ENCODE assay signal across 8 mouse cellular contexts in genomic region chr8:128653642-128654364, GRCm38 (mm10). TPM values are rescaled to one million over a fixed set of nuclear protein-coding genes. Genes with fewer than 3 reads are reported as not detected.
DNase-seq lines count a peak whose midpoint lies in the region; ATAC-seq and TF ChIP-seq lines count a peak whose summit lies in the region.

No protein-coding gene starts in this region.

- peak overlapping the region; percentile 54; the same call in 1 of the 2 replicates for H3K4me2 ChIP-seq in forebrain, embryonic 15.5 days (replicated peaks)
- H3K4me2 ChIP-seq in intestine, embryonic 15.5 days (replicated peaks), result peak overlapping the region; percentile 61
- H3K4me2 ChIP-seq in midbrain, embryonic 16.5 days (ENCODE audit: low read length), result peak overlapping the region; percentile 64

- no peak for DNase-seq in liver, adult 2 months (ENCODE audit: extremely low read depth, low read depth, low spot score)
- DNase-seq in liver, result no peak
- DNase-seq in urinary bladder, adult 2 months (ENCODE audit: low spot score), result no peak
- DNase-seq in cerebellum, adult 11 months, result no peak

- no peaks in the 10 kb centered on the region for H3K9me3 ChIP-seq in forebrain, embryonic 15.5 days
- no peaks in the 10 kb centered on the region for H3K9me3 ChIP-seq in intestine, embryonic 15.5 days
- no peaks in the 10 kb centered on the region for H3K9me3 ChIP-seq in midbrain, embryonic 16.5 days (replicated peaks; ENCODE audit: control insufficient read depth, low read length, poor library complexity, severe bottlenecking)

- H3K4me1 ChIP-seq in liver, adult 2 months (ENCODE audit: control insufficient read depth, insufficient read depth, low read length), result no peaks in the 10 kb centered on the region
- H3K4me1 ChIP-seq in forebrain, embryonic 15.5 days, result peaks cover 10% of the 10 kb centered on the region
- peaks cover 7% of the 10 kb centered on the region for H3K4me1 ChIP-seq in intestine, embryonic 15.5 days (replicated peaks)
- 0 out of 2 replicates have a peak, but pooled peaks cover 2% of the 10 kb centered on the region for H3K4me1 ChIP-seq in midbrain, embryonic 16.5 days (ENCODE audit: control insufficient read depth, insufficient read depth, low read length)

- no peak overlapping the region for H3K4me3 ChIP-seq in liver, adult 2 months (ENCODE audit: insufficient read depth, low read depth, low read length)
- H3K4me3 ChIP-seq in forebrain, embryonic 15.5 days, result no peak overlapping the region
- 0 out of 2 replicates have a peak overlapping the region, but pooled peaks have one; percentile 20 for H3K4me3 ChIP-seq in intestine, embryonic 15.5 days (replicated peaks)
- no peak overlapping the region for H3K4me3 ChIP-seq in midbrain, embryonic 16.5 days (ENCODE audit: low read depth, low read length)

- H3K27me3 ChIP-seq in liver, adult 2 months (ENCODE audit: control insufficient read depth, insufficient read depth, low read length), result no peaks in the 10 kb centered on the region
- no peaks in the 10 kb centered on the region for H3K27me3 ChIP-seq in forebrain, embryonic 15.5 days
- H3K27me3 ChIP-seq in intestine, embryonic 15.5 days (replicated peaks), result no peaks in the 10 kb centered on the region
- no peaks in the 10 kb centered on the region for H3K27me3 ChIP-seq in midbrain, embryonic 16.5 days (ENCODE audit: control insufficient read depth, insufficient read depth, low read depth, low read length)

- WGBS in liver, adult 2 months, result 59% methylated on average over 5 of the region's 5 CpGs
- 28% methylated on average over 5 of the region's 5 CpGs for WGBS in forebrain, embryonic 15.5 days
- 38% methylated on average over 5 of the region's 5 CpGs for whole genome bisulfite sequencing in intestine, embryonic 15.5 days
- WGBS in midbrain, embryonic 16.5 days, result 33% methylated on average over 5 of the region's 5 CpGs

- ATAC-seq in forebrain, embryonic 15.5 days (replicated peaks), result no peak
- ATAC-seq in intestine, embryonic 15.5 days, result peak; percentile 3; the same call in 1 of the 2 replicates
- ATAC-seq in midbrain, embryonic 16.5 days, result no peak
- ATAC-seq in erythroblast, adult 5-6 weeks (replicated peaks; ENCODE audit: low FRiP score, poor library complexity, severe bottlenecking), result no peak

- H3K9ac ChIP-seq in liver, adult 2 months (ENCODE audit: low read depth, low read length), result no peak overlapping the region
- no peak overlapping the region for H3K9ac ChIP-seq in forebrain, embryonic 15.5 days (replicated peaks)
- H3K9ac ChIP-seq in intestine, embryonic 15.5 days, result peak overlapping the region; percentile 10; the same call in 1 of the 2 replicates
- no peak overlapping the region for H3K9ac ChIP-seq in midbrain, embryonic 16.5 days (ENCODE audit: low read depth, low read length)

- no peak for TF ChIP-seq POLR2A in liver, adult 2 months (IDR thresholded peaks at IDR 0.05; ENCODE audit: extremely low read depth, insufficient read depth, low read length)

- peak overlapping the region; percentile 82 for H3K27ac ChIP-seq in liver, adult 2 months (replicated peaks; ENCODE audit: insufficient read depth, low read depth, low read length)
- 0 out of 2 replicates have a peak overlapping the region, but pooled peaks have one; percentile 57 for H3K27ac ChIP-seq in forebrain, embryonic 15.5 days (replicated peaks)
- H3K27ac ChIP-seq in intestine, embryonic 15.5 days, result peak overlapping the region; percentile 98
- H3K27ac ChIP-seq in midbrain, embryonic 16.5 days (ENCODE audit: low read length), result peak overlapping the region; percentile 47

- no peaks in the 10 kb centered on the region for H3K36me3 ChIP-seq in liver, adult 2 months (ENCODE audit: control insufficient read depth, insufficient read depth, low read length)
- H3K36me3 ChIP-seq in forebrain, embryonic 15.5 days, result no peaks in the 10 kb centered on the region
- no peaks in the 10 kb centered on the region for H3K36me3 ChIP-seq in intestine, embryonic 15.5 days
- no peaks in the 10 kb centered on the region for H3K36me3 ChIP-seq in midbrain, embryonic 16.5 days (ENCODE audit: control insufficient read depth, insufficient read depth, low read length)

- no peaks in the 10 kb centered on the region for H3K79me2 ChIP-seq in liver, adult 2 months (ENCODE audit: control insufficient read depth, insufficient read depth, low read length)

- no peak for TF ChIP-seq CTCF in liver, adult 2 months (IDR thresholded peaks at IDR 0.05; ENCODE audit: low read depth, low read length)

RNA-seq across cellular contexts. Expression of gene Itgb1, which starts 31.7 kb away (rescaled TPM):
- 109 and 119 TPM in 2 replicates for total RNA-seq in liver, adult 2 months (2014; rRNA removed)
- 23.5 and 24.8 TPM in 2 replicates for polyA plus RNA-seq in liver, adult 2 months (2012; rRNA removed)
- 88.3 and 93.8 TPM in 2 replicates for polyA plus RNA-seq in forebrain, embryonic 15.5 days (2015; fragmentation: Nextera tagmentation; extraction: Ambion mirVana)
- polyA plus RNA-seq in intestine, embryonic 15.5 days (2015; fragmentation: Nextera tagmentation; extraction: Ambion mirVana), result 261 and 305 TPM in 2 replicates
- polyA plus RNA-seq in midbrain, embryonic 16.5 days (2015; fragmentation: Nextera tagmentation; extraction: Ambion mirVana), result 72.9 and 76.5 TPM in 2 replicates
- 398 and 501 TPM in 2 replicates for polyA plus RNA-seq in urinary bladder, adult 2 months (2012; rRNA removed)
- total RNA-seq in erythroblast, adult 5-6 weeks (2015; ENCODE audit: low replicate concordance), result 33.8 and 37.6 TPM in 2 replicates
- total RNA-seq in erythroblast, adult 5-6 weeks (2017; ENCODE audit: low replicate concordance), result 51.9 and 56.3 TPM in 2 replicates

Comparison
In these comparisons a context has a peak if more than half of its experiments do, and no peak if none do; other contexts are left out.
1. H3K27ac ChIP-seq: peak in every context shown above with its lines; median percentile 98 in intestine, embryonic 15.5 days; 82 in liver, adult 2 months; 57 in forebrain, embryonic 15.5 days; 47 in midbrain, embryonic 16.5 days.